Mouse (Mus musculus): ENCODE results near the gene Sctr. TPM values are rescaled to one million over a fixed set of nuclear protein-coding genes. Genes with fewer than 3 reads are reported as not detected.
A peak's percentile ranks its signal among the peaks of the same experiment; 100 is the strongest.

Gene Sctr
- polyA plus RNA-seq, 1 experiment from 2014 or later = 0.26 TPM

- Histone ChIP-seq H3K4me3 (no peak overlapping the region), H3K27ac (replicated peaks) (no peak overlapping the region), H3K27me3 (ENCODE audit: low read depth, poor library complexity, severe bottlenecking) (peaks cover 32% of the 10 kb centered on the region), H3K36me3 (no peaks in the 10 kb centered on the region), H3K4me1 (peaks cover 8% of the 10 kb centered on the region), H3K9me3 (replicated peaks) (no peaks in the 10 kb centered on the region)
- WGBS = 87% methylated on average over 12 of the region's 12 CpGs
- no peak for DNase-seq (ENCODE audit: low spot score)
Observed at GRCm38 (mm10) chr1:120012638-120013037, 5.9 kb downstream of the Sctr start.

GRCm38 (mm10) chr1:120013111-120013510 lies 6.4 kb downstream of the Sctr start:
- peak; percentile 63 for DNase-seq (ENCODE audit: low spot score)
- H3K4me1 ChIP-seq = 0 out of 2 replicates have a peak, but pooled peaks cover 3% of the 10 kb centered on the region
- peaks cover 28% of the 10 kb centered on the region for H3K27me3 ChIP-seq (ENCODE audit: low read depth, poor library complexity, severe bottlenecking)
- no peaks in the 10 kb centered on the region for H3K36me3 ChIP-seq
- no peak overlapping the region for H3K27ac ChIP-seq (replicated peaks)
- no peaks in the 10 kb centered on the region for H3K9me3 ChIP-seq (replicated peaks)
- no peak overlapping the region for H3K4me3 ChIP-seq

- Histone ChIP-seq H3K4me1 (peaks cover 12% of the 10 kb centered on the region), H3K36me3 (no peaks in the 10 kb centered on the region), H3K27me3 (ENCODE audit: low read depth, poor library complexity, severe bottlenecking) (peaks cover 12% of the 10 kb centered on the region), H3K27ac (replicated peaks) (no peak overlapping the region), H3K9me3 (replicated peaks) (no peaks in the 10 kb centered on the region), H3K4me3 (no peak overlapping the region)
- 85% methylated on average over 2 of the region's 2 CpGs for WGBS
- DNase-seq (ENCODE audit: low spot score) = no peak
Observed at GRCm38 (mm10) chr1:120016240-120016639, 9.5 kb downstream of the Sctr start.

GRCm38 (mm10) chr1:120018900-120019299 lies 12.2 kb downstream of the Sctr start:
- H3K4me1 ChIP-seq = peaks cover 12% of the 10 kb centered on the region
- H3K4me3 ChIP-seq = no peak overlapping the region
- H3K27me3 ChIP-seq (ENCODE audit: low read depth, poor library complexity, severe bottlenecking) = peaks cover 12% of the 10 kb centered on the region; the same call in 1 of the 2 replicates
- no peak for DNase-seq (ENCODE audit: low spot score)
- no peaks in the 10 kb centered on the region for H3K9me3 ChIP-seq (replicated peaks)
- 45% methylated on average over 3 of the region's 3 CpGs for WGBS
- no peaks in the 10 kb centered on the region for H3K36me3 ChIP-seq
- H3K27ac ChIP-seq (replicated peaks) = no peak overlapping the region

GRCm38 (mm10) chr1:120019428-120019827 lies 12.7 kb downstream of the Sctr start:
- Histone ChIP-seq H3K9me3 (replicated peaks) (no peaks in the 10 kb centered on the region), H3K4me3 (no peak overlapping the region), H3K4me1 (peaks cover 12% of the 10 kb centered on the region), H3K27me3 (ENCODE audit: low read depth, poor library complexity, severe bottlenecking) (peaks cover 12% of the 10 kb centered on the region; the same call in 1 of the 2 replicates), H3K36me3 (no peaks in the 10 kb centered on the region), H3K27ac (replicated peaks) (no peak overlapping the region)
- no peak for DNase-seq (ENCODE audit: low spot score)
- 95% methylated on average over 12 of the region's 12 CpGs for WGBS

- Histone ChIP-seq H3K4me3 (no peak overlapping the region), H3K27ac (replicated peaks) (no peak overlapping the region), H3K4me1 (peaks cover 12% of the 10 kb centered on the region), H3K9me3 (replicated peaks) (no peaks in the 10 kb centered on the region), H3K27me3 (ENCODE audit: low read depth, poor library complexity, severe bottlenecking) (peaks cover 8% of the 10 kb centered on the region; the same call in 1 of the 2 replicates), H3K36me3 (no peaks in the 10 kb centered on the region)
- WGBS = 79% methylated on average over 7 of the region's 7 CpGs
- no peak for DNase-seq (ENCODE audit: low spot score)
Observed at GRCm38 (mm10) chr1:120020322-120020897, 13.7 kb downstream of the Sctr start.

GRCm38 (mm10) chr1:120021951-120022350 lies 15.3 kb downstream of the Sctr start:
- WGBS = 92% methylated on average over 17 of the region's 17 CpGs
- H3K4me3 ChIP-seq = no peak overlapping the region
- H3K9me3 ChIP-seq (replicated peaks) = no peaks in the 10 kb centered on the region
- 0 out of 2 replicates have a peak, but pooled peaks cover 7% of the 10 kb centered on the region for H3K27me3 ChIP-seq (ENCODE audit: low read depth, poor library complexity, severe bottlenecking)
- DNase-seq (ENCODE audit: low spot score) = no peak
- no peak overlapping the region for H3K27ac ChIP-seq (replicated peaks)
- H3K36me3 ChIP-seq = no peaks in the 10 kb centered on the region
- peaks cover 12% of the 10 kb centered on the region for H3K4me1 ChIP-seq

GRCm38 (mm10) chr1:120024331-120025049 lies 17.8 kb downstream of the Sctr start:
- Histone ChIP-seq H3K27ac (replicated peaks) (no peak overlapping the region), H3K9me3 (replicated peaks) (no peaks in the 10 kb centered on the region), H3K27me3 (ENCODE audit: low read depth, poor library complexity, severe bottlenecking) (0 out of 2 replicates have a peak, but pooled peaks cover 3% of the 10 kb centered on the region), H3K36me3 (no peaks in the 10 kb centered on the region), H3K4me3 (no peak overlapping the region), H3K4me1 (no peaks in the 10 kb centered on the region)
- WGBS = 70% methylated on average over 10 of the region's 10 CpGs
- no peak for DNase-seq (ENCODE audit: low spot score)

GRCm38 (mm10) chr1:120025050-120025439 lies 18.4 kb downstream of the Sctr start:
- Histone ChIP-seq H3K36me3 (no peaks in the 10 kb centered on the region), H3K27me3 (ENCODE audit: low read depth, poor library complexity, severe bottlenecking) (0 out of 2 replicates have a peak, but pooled peaks cover 3% of the 10 kb centered on the region), H3K27ac (replicated peaks) (no peak overlapping the region), H3K4me3 (no peak overlapping the region), H3K9me3 (replicated peaks) (no peaks in the 10 kb centered on the region), H3K4me1 (no peaks in the 10 kb centered on the region)
- 33% methylated on average over 2 of the region's 2 CpGs for WGBS
- DNase-seq (ENCODE audit: low spot score) = no peak

GRCm38 (mm10) chr1:120027693-120028092 lies 21.0 kb downstream of the Sctr start:
- Histone ChIP-seq H3K9me3 (replicated peaks) (no peaks in the 10 kb centered on the region), H3K27me3 (ENCODE audit: low read depth, poor library complexity, severe bottlenecking) (no peaks in the 10 kb centered on the region), H3K4me3 (no peak overlapping the region), H3K27ac (replicated peaks) (no peak overlapping the region), H3K36me3 (no peaks in the 10 kb centered on the region), H3K4me1 (no peaks in the 10 kb centered on the region)
- WGBS = 88% methylated on average over 4 of the region's 4 CpGs
- no peak for DNase-seq (ENCODE audit: low spot score)

- Histone ChIP-seq H3K27ac (replicated peaks) (0 out of 2 replicates have a peak overlapping the region, but pooled peaks have one; percentile 9), H3K4me1 (no peaks in the 10 kb centered on the region), H3K4me3 (no peak overlapping the region), H3K9me3 (replicated peaks) (no peaks in the 10 kb centered on the region), H3K36me3 (no peaks in the 10 kb centered on the region), H3K27me3 (ENCODE audit: low read depth, poor library complexity, severe bottlenecking) (no peaks in the 10 kb centered on the region)
- no peak for DNase-seq (ENCODE audit: low spot score)
- 87% methylated on average over 3 of the region's 3 CpGs for WGBS
Observed at GRCm38 (mm10) chr1:120030474-120030873, 23.8 kb downstream of the Sctr start.

GRCm38 (mm10) chr1:120032804-120033468 lies 26.2 kb downstream of the Sctr start:
- H3K36me3 ChIP-seq = no peaks in the 10 kb centered on the region
- no peak overlapping the region for H3K27ac ChIP-seq (replicated peaks)
- no peaks in the 10 kb centered on the region for H3K9me3 ChIP-seq (replicated peaks)
- WGBS = 50% methylated on average over 10 of the region's 10 CpGs
- H3K4me1 ChIP-seq = no peaks in the 10 kb centered on the region
- H3K4me3 ChIP-seq = no peak overlapping the region
- peak; percentile 65 for DNase-seq (ENCODE audit: low spot score)
- H3K27me3 ChIP-seq (ENCODE audit: low read depth, poor library complexity, severe bottlenecking) = no peaks in the 10 kb centered on the region

GRCm38 (mm10) chr1:120033469-120033854 lies 26.8 kb downstream of the Sctr start:
- Histone ChIP-seq H3K4me3 (no peak overlapping the region), H3K4me1 (no peaks in the 10 kb centered on the region), H3K36me3 (no peaks in the 10 kb centered on the region), H3K27ac (replicated peaks) (no peak overlapping the region), H3K27me3 (ENCODE audit: low read depth, poor library complexity, severe bottlenecking) (no peaks in the 10 kb centered on the region), H3K9me3 (replicated peaks) (no peaks in the 10 kb centered on the region)
- no peak for DNase-seq (ENCODE audit: low spot score)
- WGBS = 86% methylated on average over 2 of the region's 2 CpGs

All from midbrain, embryonic 10.5 days (tissue).